Mouse (Mus musculus): ENCODE results near the gene Ang5. TPM values are rescaled to one million over a fixed set of nuclear protein-coding genes. Genes with fewer than 3 reads are reported as not detected.

Gene Ang5
- not detected for polyA plus RNA-seq (2014; fragmentation: Illumina TruSeq; extraction: RNeasy Lipid Tissue Mini Kit (QIAGEN cat#74804); ENCODE audit: low read depth, low replicate concordance)

GRCm38 (mm10) chr14:43956769-43957168 is at the start of gene Ang5:
Gene Ang5, plus strand, starts transcription at chr14:43957069.

GRCm38 (mm10) chr14:43923459-43923858 is 33.4 kb upstream of the Ang5 start, which contains the start of gene Ear10:
Gene Ear10, minus strand, starts transcription at chr14:43923559.

GRCm38 (mm10) chr14:43924688-43925403 is 32.0 kb upstream of the Ang5 start, which contains the start of gene Gm8113:
Gene Gm8113, plus strand, starts transcription at chr14:43925390.

GRCm38 (mm10) chr14:44002169-44002568 is 45.3 kb downstream of the Ang5 start, which contains the start of gene Ang6:
Gene Ang6, minus strand, starts transcription at chr14:44002269.

Other genes starting within 250 kb of the Ang5 start
- not detected for gene Gm16506, start 229.6 kb upstream of the Ang5 start, polyA plus RNA-seq (2014; fragmentation: Illumina TruSeq; extraction: RNeasy Lipid Tissue Mini Kit (QIAGEN cat#74804); ENCODE audit: low read depth, low replicate concordance)
- not detected for gene Gm6526, start 209.2 kb upstream of the Ang5 start, polyA plus RNA-seq (2014; fragmentation: Illumina TruSeq; extraction: RNeasy Lipid Tissue Mini Kit (QIAGEN cat#74804); ENCODE audit: low read depth, low replicate concordance)
- not detected for gene Gm8180, start 172.3 kb upstream of the Ang5 start, polyA plus RNA-seq (2014; fragmentation: Illumina TruSeq; extraction: RNeasy Lipid Tissue Mini Kit (QIAGEN cat#74804); ENCODE audit: low read depth, low replicate concordance)
- not detected for gene Ear1, start 81.6 kb upstream of the Ang5 start, polyA plus RNA-seq (2014; fragmentation: Illumina TruSeq; extraction: RNeasy Lipid Tissue Mini Kit (QIAGEN cat#74804); ENCODE audit: low read depth, low replicate concordance)
- gene Ear10, start 33.5 kb upstream of the Ang5 start, polyA plus RNA-seq (2014; fragmentation: Illumina TruSeq; extraction: RNeasy Lipid Tissue Mini Kit (QIAGEN cat#74804); ENCODE audit: low read depth, low replicate concordance): not detected
- 1.3 TPM for gene Gm8113, start 31.7 kb upstream of the Ang5 start, polyA plus RNA-seq (2014; fragmentation: Illumina TruSeq; extraction: RNeasy Lipid Tissue Mini Kit (QIAGEN cat#74804); ENCODE audit: low read depth, low replicate concordance)
- not detected for gene Ang6, start 45.2 kb downstream of the Ang5 start, polyA plus RNA-seq (2014; fragmentation: Illumina TruSeq; extraction: RNeasy Lipid Tissue Mini Kit (QIAGEN cat#74804); ENCODE audit: low read depth, low replicate concordance)
- gene Ear2, start 145.6 kb downstream of the Ang5 start, polyA plus RNA-seq (2014; fragmentation: Illumina TruSeq; extraction: RNeasy Lipid Tissue Mini Kit (QIAGEN cat#74804); ENCODE audit: low read depth, low replicate concordance): 3.8 TPM
- gene Gm3327, start 166.8 kb downstream of the Ang5 start, polyA plus RNA-seq (2014; fragmentation: Illumina TruSeq; extraction: RNeasy Lipid Tissue Mini Kit (QIAGEN cat#74804); ENCODE audit: low read depth, low replicate concordance): not detected
- gene Gm8212, start 240.6 kb downstream of the Ang5 start, polyA plus RNA-seq (2014; fragmentation: Illumina TruSeq; extraction: RNeasy Lipid Tissue Mini Kit (QIAGEN cat#74804); ENCODE audit: low read depth, low replicate concordance): not detected

Measured in sigmoid colon, adult 10 weeks (tissue).